Mouse (Mus musculus): ENCODE measurements around the gene Slc6a5. TPM values are rescaled to one million over a fixed set of nuclear protein-coding genes. Genes with fewer than 3 reads are reported as not detected.
"Not testable (repeated sequence)": the region's sequence is repeated elsewhere in the genome, so short reads cannot be mapped to it uniquely, and the experiment has no call there.

Gene Slc6a5
- total RNA-seq, 1 experiment from 2014 or later = not detected

GRCm38 (mm10) chr7:49911947-49912262 lies 2.0 kb downstream of the Slc6a5 start:
- ATAC-seq (replicated peaks; ENCODE audit: low read depth, poor library complexity, severe bottlenecking) = no peak

GRCm38 (mm10) chr7:49913164-49913563 lies 3.2 kb downstream of the Slc6a5 start:
- ATAC-seq (replicated peaks; ENCODE audit: low read depth, poor library complexity, severe bottlenecking) = no peak

- no peak for ATAC-seq (replicated peaks; ENCODE audit: low read depth, poor library complexity, severe bottlenecking)
These were observed 3.9 kb downstream of the Slc6a5 start for GRCm38 (mm10) chr7:49913728-49914328.

GRCm38 (mm10) chr7:49914946-49915345 lies 5.0 kb downstream of the Slc6a5 start:
- no peak for ATAC-seq (replicated peaks; ENCODE audit: low read depth, poor library complexity, severe bottlenecking)

- ATAC-seq (replicated peaks; ENCODE audit: low read depth, poor library complexity, severe bottlenecking) = no peak
These were observed 5.5 kb downstream of the Slc6a5 start for GRCm38 (mm10) chr7:49915471-49915870.

GRCm38 (mm10) chr7:49919494-49919893 lies 9.5 kb downstream of the Slc6a5 start:
- ATAC-seq (replicated peaks; ENCODE audit: low read depth, poor library complexity, severe bottlenecking) = no peak

GRCm38 (mm10) chr7:49920751-49921150 lies 10.8 kb downstream of the Slc6a5 start:
- no peak for ATAC-seq (replicated peaks; ENCODE audit: low read depth, poor library complexity, severe bottlenecking)

- peak; percentile 94 for ATAC-seq (replicated peaks; ENCODE audit: low read depth, poor library complexity, severe bottlenecking)
These were observed 13.0 kb downstream of the Slc6a5 start for GRCm38 (mm10) chr7:49922928-49923327.

GRCm38 (mm10) chr7:49923376-49923775 lies 13.4 kb downstream of the Slc6a5 start:
- ATAC-seq (replicated peaks; ENCODE audit: low read depth, poor library complexity, severe bottlenecking) = peak; percentile 97

- no peak for ATAC-seq (replicated peaks; ENCODE audit: low read depth, poor library complexity, severe bottlenecking)
These were observed 18.6 kb downstream of the Slc6a5 start for GRCm38 (mm10) chr7:49928571-49928970.

- ATAC-seq (replicated peaks; ENCODE audit: low read depth, poor library complexity, severe bottlenecking) = no peak
These were observed 20.1 kb downstream of the Slc6a5 start for GRCm38 (mm10) chr7:49929999-49930398.

- ATAC-seq (replicated peaks; ENCODE audit: low read depth, poor library complexity, severe bottlenecking) = not testable (repeated sequence)
These were observed 23.6 kb downstream of the Slc6a5 start for GRCm38 (mm10) chr7:49933386-49934115.

GRCm38 (mm10) chr7:49936821-49937220 lies 26.9 kb downstream of the Slc6a5 start:
- no peak for ATAC-seq (replicated peaks; ENCODE audit: low read depth, poor library complexity, severe bottlenecking)

GRCm38 (mm10) chr7:49942023-49942422 lies 32.1 kb downstream of the Slc6a5 start:
- no peak for ATAC-seq (replicated peaks; ENCODE audit: low read depth, poor library complexity, severe bottlenecking)

- no peak for ATAC-seq (replicated peaks; ENCODE audit: low read depth, poor library complexity, severe bottlenecking)
These were observed 32.5 kb downstream of the Slc6a5 start for GRCm38 (mm10) chr7:49942490-49942889.

- no peak for ATAC-seq (replicated peaks; ENCODE audit: low read depth, poor library complexity, severe bottlenecking)
These were observed 36.7 kb downstream of the Slc6a5 start for GRCm38 (mm10) chr7:49946691-49947090.

GRCm38 (mm10) chr7:49953546-49954181 lies 43.7 kb downstream of the Slc6a5 start:
- ATAC-seq (replicated peaks; ENCODE audit: low read depth, poor library complexity, severe bottlenecking) = 0 out of 2 replicates have a peak, but pooled peaks have one; percentile 56

- no peak for ATAC-seq (replicated peaks; ENCODE audit: low read depth, poor library complexity, severe bottlenecking)
These were observed 44.9 kb downstream of the Slc6a5 start for GRCm38 (mm10) chr7:49954834-49955233.

GRCm38 (mm10) chr7:49957142-49957541 lies 47.2 kb downstream of the Slc6a5 start:
- ATAC-seq (replicated peaks; ENCODE audit: low read depth, poor library complexity, severe bottlenecking) = no peak

GRCm38 (mm10) chr7:49963764-49964163 lies 53.8 kb downstream of the Slc6a5 start:
- no peak for ATAC-seq (replicated peaks; ENCODE audit: low read depth, poor library complexity, severe bottlenecking)

- no peak for ATAC-seq (replicated peaks; ENCODE audit: low read depth, poor library complexity, severe bottlenecking)
These were observed 59.6 kb downstream of the Slc6a5 start for GRCm38 (mm10) chr7:49969516-49969915.
